Mouse (Mus musculus): ENCODE measurements at regions not wholly inside any gene's neighbourhood (a gene's known extent, or its start where the extent isn't known, plus 50 kb on each side); places are given as distances from the start of the nearest gene placed in this dataset.

DNA sequence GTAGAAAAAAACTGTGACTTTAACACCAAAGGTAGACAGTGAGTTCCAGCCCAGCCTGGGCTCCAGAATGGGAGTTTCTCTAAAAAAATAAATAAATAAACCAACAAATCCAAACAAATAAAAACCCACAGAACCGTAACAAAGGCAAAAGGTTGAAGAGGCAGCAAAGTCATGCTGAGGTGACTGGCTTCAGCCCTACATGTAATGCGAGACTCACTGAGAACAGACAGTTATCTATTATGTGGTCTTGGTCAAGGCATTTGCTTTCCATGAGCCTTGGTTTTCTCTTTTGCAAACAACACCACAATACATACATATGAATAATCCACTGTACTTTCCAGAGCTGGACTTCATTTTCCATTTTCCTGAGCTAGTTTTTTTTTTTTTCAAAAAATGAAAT lies 516.6 kb upstream of the Adam5 start:
- H3K9ac ChIP-seq (ENCODE audit: low read length), result no peak overlapping the region
- H3K4me2 ChIP-seq, result no peak overlapping the region
- WGBS, result 85% methylated on average over 2 of the region's 2 CpGs
- peak; percentile 45 for DNase-seq (ENCODE audit: low spot score, missing footprints)
- H3K4me1 ChIP-seq (ENCODE audit: control insufficient read depth, insufficient read depth, low read length), result no peaks in the 10 kb centered on the region
- H3K27ac ChIP-seq (ENCODE audit: low read depth, low read length), result no peak overlapping the region
- no peaks in the 10 kb centered on the region for H3K27me3 ChIP-seq (ENCODE audit: control insufficient read depth, insufficient read depth, low read length)
- H3K4me3 ChIP-seq (ENCODE audit: low read depth, low read length), result no peak overlapping the region
- peaks cover 3% of the 10 kb centered on the region; the same call in 1 of the 2 replicates for H3K9me3 ChIP-seq (ENCODE audit: control insufficient read depth, low read length)
- ATAC-seq (ENCODE audit: low FRiP score), result no peak
- no peaks in the 10 kb centered on the region for H3K36me3 ChIP-seq (ENCODE audit: control insufficient read depth, insufficient read depth, low read length)

DNA sequence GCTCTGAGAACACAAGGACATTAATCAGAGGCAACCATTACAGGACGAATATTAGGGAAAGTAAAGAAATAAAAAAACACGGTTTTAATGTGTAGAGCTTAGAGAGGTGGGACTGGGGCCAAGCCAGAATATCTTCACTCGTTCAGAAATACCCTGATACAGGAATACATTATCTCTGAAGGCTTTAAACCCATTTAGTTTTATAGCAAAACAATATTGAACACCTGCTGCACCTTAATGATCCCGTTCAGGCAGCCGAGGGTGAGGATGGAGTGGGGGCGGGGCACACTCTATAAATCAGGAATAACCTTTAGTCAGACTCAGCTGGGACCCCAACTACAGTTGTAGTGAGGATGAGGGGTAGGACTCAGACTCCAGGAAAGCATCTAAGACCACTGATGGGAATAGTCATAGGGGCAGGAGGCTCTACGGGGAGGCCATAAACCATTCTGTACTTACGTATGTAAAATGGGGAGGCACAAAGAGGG lies 508.0 kb upstream of the Adam5 start:
- ATAC-seq (ENCODE audit: low FRiP score) (no peak), DNase-seq (ENCODE audit: low spot score, missing footprints) (no peak)
- 83% methylated on average over 8 of the region's 8 CpGs for WGBS
- Histone ChIP-seq H3K9me3 (ENCODE audit: control insufficient read depth, low read length) (no peaks in the 10 kb centered on the region), H3K27ac (ENCODE audit: low read depth, low read length) (no peak overlapping the region), H3K27me3 (ENCODE audit: control insufficient read depth, insufficient read depth, low read length) (no peaks in the 10 kb centered on the region), H3K36me3 (ENCODE audit: control insufficient read depth, insufficient read depth, low read length) (no peaks in the 10 kb centered on the region), H3K4me1 (ENCODE audit: control insufficient read depth, insufficient read depth, low read length) (no peaks in the 10 kb centered on the region), H3K9ac (ENCODE audit: low read length) (no peak overlapping the region), H3K4me2 (no peak overlapping the region), H3K4me3 (ENCODE audit: low read depth, low read length) (no peak overlapping the region)

DNA sequence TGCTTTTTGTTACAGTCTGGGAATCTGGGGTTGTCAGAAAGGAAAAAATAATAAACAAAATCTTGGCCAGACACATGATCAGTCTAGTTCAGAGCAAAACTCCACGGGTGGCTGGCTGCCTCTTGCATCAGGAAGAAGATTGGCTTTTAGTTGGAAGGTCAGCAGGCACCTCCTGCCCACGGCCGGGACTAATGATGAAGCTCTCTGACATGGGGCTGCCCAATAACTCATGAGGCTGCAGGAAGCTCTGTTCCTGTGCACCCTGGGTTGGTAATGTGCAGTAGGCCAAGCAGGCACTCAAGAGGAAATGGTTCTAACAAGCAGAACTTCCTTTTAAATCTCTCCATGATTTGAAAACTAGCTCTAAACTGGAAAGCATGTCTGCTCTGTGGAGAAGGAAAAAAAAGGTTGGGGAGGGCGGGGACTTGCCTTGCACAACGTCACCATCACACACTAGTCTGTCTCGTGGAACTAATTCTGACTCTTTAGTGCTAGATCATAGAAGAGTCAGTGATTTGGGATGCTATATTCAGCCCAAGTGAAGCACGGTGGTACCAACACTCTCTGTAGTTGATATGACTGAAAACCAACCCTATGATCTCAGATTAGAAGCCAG lies 507.1 kb upstream of the Adam5 start:
- no peak for ATAC-seq (ENCODE audit: low FRiP score)
- no peaks in the 10 kb centered on the region for H3K9me3 ChIP-seq (ENCODE audit: control insufficient read depth, low read length)
- no peak overlapping the region for H3K4me2 ChIP-seq
- 76% methylated on average over 7 of the region's 7 CpGs for WGBS
- H3K4me1 ChIP-seq (ENCODE audit: control insufficient read depth, insufficient read depth, low read length), result no peaks in the 10 kb centered on the region
- H3K9ac ChIP-seq (ENCODE audit: low read length), result no peak overlapping the region
- no peaks in the 10 kb centered on the region for H3K36me3 ChIP-seq (ENCODE audit: control insufficient read depth, insufficient read depth, low read length)
- no peaks in the 10 kb centered on the region for H3K27me3 ChIP-seq (ENCODE audit: control insufficient read depth, insufficient read depth, low read length)
- no peak for DNase-seq (ENCODE audit: low spot score, missing footprints)
- H3K4me3 ChIP-seq (ENCODE audit: low read depth, low read length), result no peak overlapping the region
- no peak overlapping the region for H3K27ac ChIP-seq (ENCODE audit: low read depth, low read length)

DNA sequence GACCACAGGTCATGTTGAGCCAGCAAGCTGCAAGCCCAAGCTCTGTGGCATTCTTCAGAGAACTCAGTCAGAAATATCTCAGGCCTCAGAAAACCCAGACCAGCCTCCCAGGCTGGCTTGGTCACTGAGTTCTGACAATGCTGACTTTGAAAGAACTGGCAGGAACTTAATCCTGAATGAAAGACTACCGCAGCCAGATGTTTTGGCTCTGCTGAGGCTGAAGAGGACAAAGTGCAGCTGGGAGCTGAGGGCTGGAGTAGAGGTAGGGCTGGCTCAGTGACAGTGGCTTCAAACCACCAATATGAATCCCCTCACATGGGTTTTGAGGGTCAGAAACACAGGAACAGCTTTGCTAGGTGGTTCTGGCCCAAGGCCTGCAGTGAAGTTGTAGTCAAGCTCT lies 505.6 kb upstream of the Adam5 start:
- no peak overlapping the region for H3K4me3 ChIP-seq (ENCODE audit: low read depth, low read length)
- ATAC-seq (ENCODE audit: low FRiP score) (no peak), DNase-seq (ENCODE audit: low spot score, missing footprints) (no peak)
- H3K9ac ChIP-seq (ENCODE audit: low read length), result no peak overlapping the region
- no peaks in the 10 kb centered on the region for H3K4me1 ChIP-seq (ENCODE audit: control insufficient read depth, insufficient read depth, low read length)
- no peaks in the 10 kb centered on the region for H3K36me3 ChIP-seq (ENCODE audit: control insufficient read depth, insufficient read depth, low read length)
- H3K27ac ChIP-seq (ENCODE audit: low read depth, low read length), result no peak overlapping the region
- no peaks in the 10 kb centered on the region for H3K9me3 ChIP-seq (ENCODE audit: control insufficient read depth, low read length)
- 12% methylated on average over 1 of the region's 1 CpGs for WGBS
- H3K27me3 ChIP-seq (ENCODE audit: control insufficient read depth, insufficient read depth, low read length), result no peaks in the 10 kb centered on the region
- no peak overlapping the region for H3K4me2 ChIP-seq

DNA sequence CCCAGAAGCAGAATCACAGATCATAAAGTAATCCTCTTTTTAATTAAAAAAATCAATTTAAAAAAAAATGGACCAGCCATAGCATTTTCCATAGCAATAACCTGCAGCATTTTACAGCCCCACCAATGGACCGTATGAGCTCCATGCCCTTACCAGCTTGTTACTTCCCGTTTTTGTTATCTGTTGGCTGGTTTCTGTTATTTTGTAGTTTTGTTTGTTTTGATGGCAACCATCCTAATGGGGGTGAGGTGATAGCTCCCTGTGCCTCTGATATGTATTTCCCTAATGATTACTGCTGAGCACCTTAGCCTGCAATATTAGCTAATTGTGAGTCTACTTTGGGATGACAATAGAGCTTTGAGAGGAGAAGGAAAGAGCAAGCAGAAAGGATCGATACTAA lies 504.1 kb upstream of the Adam5 start:
- H3K27me3 ChIP-seq (ENCODE audit: control insufficient read depth, insufficient read depth, low read length), result no peaks in the 10 kb centered on the region
- no peak for ATAC-seq (ENCODE audit: low FRiP score)

DNA sequence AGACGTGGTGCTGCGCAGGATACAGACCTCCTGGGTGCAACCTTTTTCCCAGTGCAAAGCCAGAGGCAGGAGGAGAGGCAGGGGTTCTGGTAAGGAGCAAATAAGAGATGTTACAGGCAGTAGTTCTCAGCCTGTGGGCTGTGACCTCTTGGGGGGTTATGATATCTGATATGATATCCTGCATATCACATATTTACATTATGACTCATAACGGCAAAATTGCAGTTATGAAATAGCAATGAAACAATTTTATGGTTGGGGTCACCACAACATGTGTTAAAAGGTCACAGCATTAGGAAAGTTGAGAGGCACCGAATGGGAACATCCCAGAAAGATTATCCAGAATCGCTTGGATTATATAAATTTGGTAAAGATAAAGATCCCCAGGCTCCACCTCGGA lies 502.8 kb upstream of the Adam5 start:
- H3K27ac ChIP-seq (ENCODE audit: low read depth, low read length), result no peak overlapping the region
- 82% methylated on average over 6 of the region's 6 CpGs for WGBS
- no peak overlapping the region for H3K9ac ChIP-seq (ENCODE audit: low read length)

More for the DNA sequence above, 504.1 kb upstream of the Adam5 start:
- Histone ChIP-seq H3K4me3 (ENCODE audit: low read depth, low read length) (no peak overlapping the region), H3K9me3 (ENCODE audit: control insufficient read depth, low read length) (no peaks in the 10 kb centered on the region), H3K27ac (ENCODE audit: low read depth, low read length) (no peak overlapping the region), H3K4me1 (ENCODE audit: control insufficient read depth, insufficient read depth, low read length) (no peaks in the 10 kb centered on the region), H3K36me3 (ENCODE audit: control insufficient read depth, insufficient read depth, low read length) (no peaks in the 10 kb centered on the region), H3K4me2 (no peak overlapping the region), H3K9ac (ENCODE audit: low read length) (no peak overlapping the region)
- 75% methylated on average over 3 of the region's 3 CpGs for WGBS
- no peak for DNase-seq (ENCODE audit: low spot score, missing footprints)

DNA sequence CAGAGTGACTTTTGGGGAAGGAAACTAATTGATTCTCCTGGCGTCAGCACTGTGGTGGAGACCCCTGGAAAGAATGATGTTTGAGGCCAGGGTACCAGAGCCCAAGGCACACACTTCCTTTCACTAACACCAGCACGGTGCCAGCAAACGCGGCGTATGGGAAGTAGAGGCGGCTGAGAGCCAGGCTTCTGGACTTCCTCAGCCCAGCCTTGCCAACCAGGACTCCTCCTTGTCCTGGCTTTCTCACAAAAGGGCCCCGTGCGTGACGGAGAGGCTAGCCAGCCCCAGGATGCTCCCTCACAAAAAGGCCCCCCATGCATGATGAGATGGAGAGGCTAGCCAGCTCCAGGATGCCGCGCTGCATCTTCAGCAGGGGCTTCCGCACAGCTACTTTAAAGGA lies 502.1 kb upstream of the Adam5 start:
- H3K27ac ChIP-seq (ENCODE audit: low read depth, low read length), result no peak overlapping the region
- H3K27me3 ChIP-seq (ENCODE audit: control insufficient read depth, insufficient read depth, low read length), result no peaks in the 10 kb centered on the region
- no peak overlapping the region for H3K9ac ChIP-seq (ENCODE audit: low read length)
- H3K4me2 ChIP-seq, result no peak overlapping the region
- no peaks in the 10 kb centered on the region for H3K4me1 ChIP-seq (ENCODE audit: control insufficient read depth, insufficient read depth, low read length)
- H3K36me3 ChIP-seq (ENCODE audit: control insufficient read depth, insufficient read depth, low read length), result no peaks in the 10 kb centered on the region
- H3K9me3 ChIP-seq (ENCODE audit: control insufficient read depth, low read length), result no peaks in the 10 kb centered on the region
- 65% methylated on average over 12 of the region's 12 CpGs for WGBS
- H3K4me3 ChIP-seq (ENCODE audit: low read depth, low read length), result no peak overlapping the region
- ATAC-seq (ENCODE audit: low FRiP score), result no peak
- DNase-seq (ENCODE audit: low spot score, missing footprints), result no peak

More for the DNA sequence above, 502.8 kb upstream of the Adam5 start:
- no peak overlapping the region for H3K4me3 ChIP-seq (ENCODE audit: low read depth, low read length)
- H3K36me3 ChIP-seq (ENCODE audit: control insufficient read depth, insufficient read depth, low read length), result no peaks in the 10 kb centered on the region
- no peaks in the 10 kb centered on the region for H3K27me3 ChIP-seq (ENCODE audit: control insufficient read depth, insufficient read depth, low read length)
- ATAC-seq (ENCODE audit: low FRiP score), result no peak
- no peaks in the 10 kb centered on the region for H3K9me3 ChIP-seq (ENCODE audit: control insufficient read depth, low read length)
- DNase-seq (ENCODE audit: low spot score, missing footprints), result no peak
- no peak overlapping the region for H3K4me2 ChIP-seq
- no peaks in the 10 kb centered on the region for H3K4me1 ChIP-seq (ENCODE audit: control insufficient read depth, insufficient read depth, low read length)

DNA sequence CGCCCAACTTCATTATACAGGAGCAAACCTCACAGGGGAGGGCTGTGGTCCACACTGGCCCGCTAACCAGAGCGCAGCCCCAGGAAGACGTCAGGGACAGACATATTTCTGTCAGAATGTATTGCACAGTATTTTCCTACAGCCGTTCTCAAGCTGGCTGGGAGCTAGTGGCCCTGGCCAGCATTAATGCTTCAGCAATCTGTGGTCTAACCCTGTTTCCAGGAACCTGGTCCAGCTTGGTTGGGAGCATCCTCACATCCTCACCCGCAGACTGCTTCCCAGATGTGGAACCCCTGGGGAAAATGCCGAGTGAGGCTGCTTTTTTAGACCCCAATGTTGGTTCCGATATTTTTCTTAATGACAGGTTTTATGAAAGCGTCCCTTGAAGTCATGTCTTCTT lies 500.6 kb upstream of the Adam5 start:
- no peak overlapping the region for H3K4me3 ChIP-seq (ENCODE audit: low read depth, low read length)
- no peaks in the 10 kb centered on the region for H3K27me3 ChIP-seq (ENCODE audit: control insufficient read depth, insufficient read depth, low read length)
- WGBS, result 88% methylated on average over 9 of the region's 9 CpGs
- no peak overlapping the region for H3K27ac ChIP-seq (ENCODE audit: low read depth, low read length)
- no peak overlapping the region for H3K4me2 ChIP-seq
- H3K9ac ChIP-seq (ENCODE audit: low read length), result no peak overlapping the region
- H3K9me3 ChIP-seq (ENCODE audit: control insufficient read depth, low read length), result no peaks in the 10 kb centered on the region
- H3K36me3 ChIP-seq (ENCODE audit: control insufficient read depth, insufficient read depth, low read length), result no peaks in the 10 kb centered on the region
- DNase-seq (ENCODE audit: low spot score, missing footprints) (no peak), ATAC-seq (ENCODE audit: low FRiP score) (no peak)
- H3K4me1 ChIP-seq (ENCODE audit: control insufficient read depth, insufficient read depth, low read length), result no peaks in the 10 kb centered on the region

DNA sequence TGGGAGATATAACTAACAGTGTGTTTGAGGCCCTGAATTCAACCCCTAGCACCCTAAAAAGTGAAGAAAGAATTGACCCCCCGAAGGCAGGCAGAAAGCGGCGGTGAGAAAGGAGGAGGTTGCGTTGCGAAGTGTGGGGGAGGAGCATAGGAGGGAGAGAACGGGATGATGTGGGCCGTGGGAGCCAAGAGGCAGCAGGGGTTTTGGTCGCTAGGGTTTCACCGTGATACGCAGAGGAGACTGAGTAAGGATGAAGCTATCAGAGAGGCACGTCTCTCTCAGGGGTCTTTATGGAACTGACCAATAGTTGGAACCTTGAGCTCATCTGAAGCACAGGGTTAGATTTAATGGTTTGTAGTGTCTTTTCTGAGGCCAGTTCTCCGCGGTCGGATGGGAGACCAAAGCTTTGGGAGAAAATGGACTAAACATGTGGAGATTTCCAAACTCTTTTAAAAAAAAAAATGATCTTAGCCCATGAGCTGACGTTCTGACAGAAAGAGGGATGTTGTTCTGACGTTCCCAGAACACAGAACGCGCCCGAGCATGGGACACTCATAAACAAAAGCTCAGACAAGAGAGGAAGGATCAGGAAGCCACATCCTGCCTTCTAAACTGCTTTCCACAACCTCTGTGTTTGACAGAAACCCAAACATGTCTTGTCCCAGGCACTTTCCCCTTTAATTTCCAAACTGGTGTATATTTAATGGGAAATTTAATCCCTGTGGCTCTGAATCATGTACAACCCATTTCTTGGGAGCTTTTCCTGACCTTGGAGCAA lies 499.7 kb upstream of the Adam5 start:
- H3K9me3 ChIP-seq (ENCODE audit: control insufficient read depth, low read length), result no peaks in the 10 kb centered on the region
- no peaks in the 10 kb centered on the region for H3K36me3 ChIP-seq (ENCODE audit: control insufficient read depth, insufficient read depth, low read length)
- ATAC-seq (ENCODE audit: low FRiP score), result no peak
- no peak overlapping the region for H3K27ac ChIP-seq (ENCODE audit: low read depth, low read length)
- H3K27me3 ChIP-seq (ENCODE audit: control insufficient read depth, insufficient read depth, low read length), result no peaks in the 10 kb centered on the region
- whole genome bisulfite sequencing, result 55% methylated on average over 19 of the region's 19 CpGs
- no peak overlapping the region for H3K4me2 ChIP-seq
- H3K4me3 ChIP-seq (ENCODE audit: low read depth, low read length), result no peak overlapping the region
- no peak overlapping the region for H3K9ac ChIP-seq (ENCODE audit: low read length)
- no peak for DNase-seq (ENCODE audit: low spot score, missing footprints)
- H3K4me1 ChIP-seq (ENCODE audit: control insufficient read depth, insufficient read depth, low read length), result no peaks in the 10 kb centered on the region

Measured in midbrain, embryonic 11.5 days (tissue).